Mouse (Mus musculus) megakaryocyte-erythroid progenitor cell, adult 5-6 weeks (primary cell): Measurements from ENCODE around the gene Katna1. TPM values are rescaled to one million over a fixed set of nuclear protein-coding genes. Genes with fewer than 3 reads are reported as not detected.
"Not testable (repeated sequence)": the region's sequence is repeated elsewhere in the genome, so short reads cannot be mapped to it uniquely, and the experiment has no call there.

ENCODE experiments used
- ATAC-seq: replicated peaks from 2 replicates; pipeline ENCODE4 v1.8.0; 2016; ENCODE audit warnings: mild to moderate bottlenecking, inconsistent platforms; ENCODE audit not compliant: severe bottlenecking, poor library complexity, low FRiP score, low TSS enrichment
- total RNA-seq, 2 experiments: library from RNA; stranded (forward) in 1 of 2; stranded (reverse) in 1 of 2; fragments of 200-1000, 215-1000 nt in 1 of 2; fragments of >200 nt in 1 of 2; fragmentation: Nextera tagmentation in 1 of 2; gene quantifications; 2 replicates each; pipeline ENCODE4 v1.2.3; 2014 to 2017

Gene Katna1
- total RNA-seq (2014; fragmentation: Nextera tagmentation) (39.7 and 87.9 TPM in 2 replicates), total RNA-seq (2017) (56.3 and 70.3 TPM in 2 replicates)

GRCm38 (mm10) chr10:7725751-7726500 is at the start of gene Katna1:
TSS of gene Katna1 (plus strand) at chr10:7726000.
- peak; percentile 99 for ATAC-seq

GRCm38 (mm10) chr10:7680731-7681301 is 45.0 kb upstream of the Katna1 start, which contains the start of the genes Pcmt1 and Lats1:
TSS of gene Pcmt1 (minus strand) at chr10:7681136.
TSS of gene Lats1 (plus strand) at chr10:7681214.
- peak; percentile 64 for ATAC-seq

GRCm38 (mm10) chr10:7681343-7682025 is 44.3 kb upstream of the Katna1 start:
- ATAC-seq, result peak; percentile 66

- no peak for ATAC-seq
Measured at GRCm38 (mm10) chr10:7682249-7682648, 43.6 kb upstream of the Katna1 start.

GRCm38 (mm10) chr10:7686902-7687301 is 38.9 kb upstream of the Katna1 start:
- ATAC-seq, result peak; percentile 64

- ATAC-seq, result peak; percentile 88
Measured at GRCm38 (mm10) chr10:7695286-7695685, 30.5 kb upstream of the Katna1 start.

GRCm38 (mm10) chr10:7700120-7700519 is 25.7 kb upstream of the Katna1 start:
- 0 out of 2 replicates have a peak, but pooled peaks have one; percentile 34 for ATAC-seq

GRCm38 (mm10) chr10:7702586-7702985 is 23.2 kb upstream of the Katna1 start:
- no peak for ATAC-seq

GRCm38 (mm10) chr10:7710121-7710520 is 15.7 kb upstream of the Katna1 start:
- ATAC-seq, result no peak

GRCm38 (mm10) chr10:7712506-7712905 is 13.3 kb upstream of the Katna1 start:
- ATAC-seq, result no peak

GRCm38 (mm10) chr10:7715056-7715455 is 10.7 kb upstream of the Katna1 start:
- no peak for ATAC-seq

GRCm38 (mm10) chr10:7726501-7726812 is 657 bp downstream of the Katna1 start:
- ATAC-seq, result no peak

- ATAC-seq, result no peak
Measured at GRCm38 (mm10) chr10:7727011-7727410, 1.2 kb downstream of the Katna1 start.

- no peak for ATAC-seq
Measured at GRCm38 (mm10) chr10:7731582-7731981, 5.8 kb downstream of the Katna1 start.

GRCm38 (mm10) chr10:7737122-7737521 is 11.3 kb downstream of the Katna1 start:
- ATAC-seq, result no peak

- ATAC-seq, result peak; percentile 98
Measured at GRCm38 (mm10) chr10:7737914-7738313, 12.1 kb downstream of the Katna1 start.

- not testable (repeated sequence) for ATAC-seq
Measured at GRCm38 (mm10) chr10:7745528-7745927, 19.7 kb downstream of the Katna1 start.

- ATAC-seq, result no peak
Measured at GRCm38 (mm10) chr10:7748752-7749151, 23.0 kb downstream of the Katna1 start.

- peak; percentile 77 for ATAC-seq
Measured at GRCm38 (mm10) chr10:7757544-7757943, 31.7 kb downstream of the Katna1 start.

GRCm38 (mm10) chr10:7772346-7772745 is 46.5 kb downstream of the Katna1 start:
- no peak for ATAC-seq
